Mouse (Mus musculus) ES-E14 (cell line): ENCODE data around the gene Slc22a3. TPM values are rescaled to one million over a fixed set of nuclear protein-coding genes. Genes with fewer than 3 reads are reported as not detected.
A peak's percentile ranks its signal among the peaks of the same experiment; 100 is the strongest.

Experiments
- DNase-seq: peaks from one replicate; pipeline ENCODE4 v3.0.0-alpha.2; 2013; ENCODE audit warnings: low read depth, low spot score
- H3K27ac ChIP-seq: 2 replicates; pipeline ENCODE4 v1.5.1; 2012; ENCODE audit warnings: low read depth, mild to moderate bottlenecking, low read length, moderate library complexity, mixed read lengths; ENCODE audit not compliant: poor library complexity, insufficient read depth, severe bottlenecking
- H3K36me3 ChIP-seq: 2 replicates; pipeline ENCODE4 v1.6.1; 2012; ENCODE audit warnings: mild to moderate bottlenecking, low read length, moderate library complexity, mixed read lengths; ENCODE audit not compliant: control insufficient read depth, poor library complexity, insufficient read depth, severe bottlenecking
- H3K4me1 ChIP-seq, 2 experiments: fragments of 150-350 bp in 1 of 2; sonication (generic) in 1 of 2; 2 replicates each; pipeline ENCODE4 v1.6.1; 2012; ENCODE audit warnings: low read length in 2 of 2, mild to moderate bottlenecking in 1 of 2, mixed read lengths in 1 of 2; ENCODE audit not compliant: control insufficient read depth in 2 of 2, insufficient read depth in 2 of 2, poor library complexity in 1 of 2
- H3K4me3 ChIP-seq, 2 experiments: fragments of 150-350 bp in 1 of 2; sonication (generic) in 1 of 2; 2 replicates each; pipeline ENCODE4 v1.5.1; 2012; ENCODE audit warnings: low read length in 2 of 2, low read depth in 1 of 2, mild to moderate bottlenecking in 1 of 2, mixed read lengths in 1 of 2; ENCODE audit not compliant: insufficient read depth in 1 of 2, poor library complexity in 1 of 2, severe bottlenecking in 1 of 2
- H3K9ac ChIP-seq: 2 replicates; pipeline ENCODE4 v1.6.1; 2012; ENCODE audit warnings: low read depth, mild to moderate bottlenecking, low read length, mixed read lengths; ENCODE audit not compliant: poor library complexity, insufficient read depth, severe bottlenecking
- H3K9me3 ChIP-seq: fragments of 150-350 bp; sonication (generic); 2 replicates; pipeline ENCODE4 v1.6.1; 2012; ENCODE audit warnings: low read depth, mild to moderate bottlenecking, low read length; ENCODE audit not compliant: control insufficient read depth, insufficient read depth
- CHD2 ChIP-seq: IDR thresholded peaks from 2 replicates; pipeline ENCODE4 v1.6.1; 2014; ENCODE audit warnings: mild to moderate bottlenecking, low read depth, low read length, inconsistent platforms
- HCFC1 ChIP-seq: IDR thresholded peaks from 2 replicates; pipeline ENCODE4 v1.6.1; 2012; ENCODE audit warnings: low read length, inconsistent platforms, borderline replicate concordance; ENCODE audit not compliant: insufficient read depth
- MAFK ChIP-seq: IDR thresholded peaks from 2 replicates; pipeline ENCODE4 v1.6.1; 2014; ENCODE audit warnings: mild to moderate bottlenecking, low read depth, low read length, inconsistent platforms; ENCODE audit not compliant: insufficient read depth
- ZC3H11A ChIP-seq: IDR thresholded peaks from 2 replicates; pipeline ENCODE4 v1.6.1; 2012; ENCODE audit warnings: low read depth, mild to moderate bottlenecking, inconsistent platforms, low read length, borderline replicate concordance
- ZNF384 ChIP-seq: IDR thresholded peaks from 2 replicates; pipeline ENCODE4 v1.6.1; 2012; ENCODE audit warnings: low read depth, low read length, inconsistent platforms
- in situ Hi-C, 2 experiments: fragments of 600-800 bp; cut with MboI; formaldehyde crosslinking; loops; one replicate each; pipeline ENCODE4 v1.15.1; 2025; ENCODE audit warnings: low sequenced_read_pairs in 2 of 2, inconsistent platforms in 1 of 2; ENCODE audit not compliant: unreplicated experiment in 2 of 2
- total RNA-seq: library from RNA; depleted of rRNA; stranded (reverse); fragments of 300-350 nt; gene quantifications from 2 replicates; pipeline ENCODE4 v1.2.3, GENCODE M21; 2012; rRNA removed

Gene Slc22a3
- total RNA-seq, result 0.22 TPM in 1 of 2 replicates, not detected in the other

GRCm38 (mm10) chr17:12507654-12508204 is at the start of gene Slc22a3:
Gene Slc22a3 (minus strand): TSS chr17:12507704.
- H3K4me3 ChIP-seq, result peak within 1 kb of the TSS; percentile 64 to 72
- no peak for TF ChIP-seq HCFC1
- no peak for TF ChIP-seq ZNF384
- TF ChIP-seq CHD2, result no peak
- TF ChIP-seq MAFK, result no peak
- no peak for TF ChIP-seq ZC3H11A
- no peak within 1 kb of the TSS for H3K27ac ChIP-seq
- in situ Hi-C loops, result no loop called here
- H3K36me3 ChIP-seq, result no peaks in the 10 kb centered on the region
- H3K9me3 ChIP-seq, result no peaks in the 10 kb centered on the region
- peaks cover 0 to 3% of the 10 kb centered on the region in 2 experiments; a peak in 1 of 4 replicates for H3K4me1 ChIP-seq
- H3K9ac ChIP-seq, result peak within 1 kb of the TSS; percentile 72
- peak; percentile 4 for DNase-seq

GRCm38 (mm10) chr17:12534353-12535145 is 27.0 kb upstream of the Slc22a3 start:
- Histone ChIP-seq H3K27ac (no peak overlapping the region), H3K9ac (no peak overlapping the region), H3K4me3 (no peak overlapping the region), H3K4me1 (no peaks in the 10 kb centered on the region), H3K36me3 (no peaks in the 10 kb centered on the region), H3K9me3 (no peaks in the 10 kb centered on the region)
- peak; percentile 65 for DNase-seq
- TF ChIP-seq CHD2, result no peak
- TF ChIP-seq ZC3H11A, result peak; percentile 43; the same call in 1 of the 2 replicates
- in situ Hi-C loops, result no loop called here

- peak; percentile 66 for DNase-seq
- Histone ChIP-seq H3K36me3 (no peaks in the 10 kb centered on the region), H3K4me1 (no peaks in the 10 kb centered on the region), H3K4me3 (no peak overlapping the region), H3K27ac (no peak overlapping the region), H3K9me3 (no peaks in the 10 kb centered on the region), H3K9ac (no peak overlapping the region)
- no peak for TF ChIP-seq ZNF384
- no peak for TF ChIP-seq HCFC1
- no peak for TF ChIP-seq MAFK
- TF ChIP-seq CHD2, result no peak
- no peak for TF ChIP-seq ZC3H11A
- in situ Hi-C loops, result no loop called here
These were observed 24.6 kb upstream of the Slc22a3 start for GRCm38 (mm10) chr17:12532115-12532514.

- Histone ChIP-seq H3K4me1 (no peaks in the 10 kb centered on the region), H3K27ac (no peak overlapping the region), H3K9ac (no peak overlapping the region), H3K36me3 (no peaks in the 10 kb centered on the region), H3K4me3 (no peak overlapping the region), H3K9me3 (no peaks in the 10 kb centered on the region)
- TF ChIP-seq MAFK (no peak), ZNF384 (no peak), ZC3H11A (no peak), CHD2 (no peak), HCFC1 (no peak)
- in situ Hi-C loops, result no loop called here
- DNase-seq, result no peak
These were observed 22.6 kb upstream of the Slc22a3 start for GRCm38 (mm10) chr17:12530081-12530480.
